Mouse (Mus musculus) small intestine, adult 2 months (tissue): ENCODE data around the gene Rec8.

Experiments used
- CTCF ChIP-seq: fragments of 200-500 bp; IDR thresholded peaks from 2 replicates; pipeline ENCODE4 v1.5.1; 2012; ENCODE audit warnings: low read depth, mild to moderate bottlenecking, control low read depth, inconsistent platforms, low read length, moderate library complexity, mixed read lengths; ENCODE audit not compliant: insufficient replicate concordance, insufficient read length; ENCODE audit errors: extremely low read depth
- POLR2A ChIP-seq: fragments of 200-500 bp; IDR thresholded peaks from 2 replicates; pipeline ENCODE4 v1.6.1; 2012; ENCODE audit warnings: low read depth, mild to moderate bottlenecking, control low read depth, inconsistent platforms, low read length, moderate library complexity

DNA sequence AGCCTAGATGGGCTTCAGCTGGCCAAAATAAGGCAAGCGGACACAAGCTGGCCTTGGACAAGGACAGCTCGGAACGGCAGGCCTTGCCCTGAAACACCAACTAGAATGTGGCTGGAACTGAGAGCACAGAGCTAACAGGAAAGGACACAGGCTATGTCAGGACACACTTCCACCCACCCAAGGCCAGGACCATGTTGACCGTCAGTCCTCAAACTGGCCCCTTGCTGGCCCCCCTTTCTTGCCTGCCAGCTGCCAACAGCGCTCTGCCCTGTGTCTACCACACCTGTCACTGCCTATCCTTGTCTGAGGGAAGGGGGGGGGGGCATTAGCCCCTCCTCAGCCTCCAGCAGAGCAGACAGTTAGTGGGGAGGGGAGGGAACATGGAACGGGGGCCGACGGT lies 42.5 kb upstream of the Rec8 start, which contains the start of gene Fitm1:
- TF ChIP-seq POLR2A (no peak), CTCF (no peak)
